Mouse (Mus musculus) heart, adult 11 months (tissue): ENCODE results near the gene Olfr1339.

ENCODE experiments used
- DNase-seq: peaks from one replicate; pipeline ENCODE4 v3.0.0; 2022

Olfr1339 gene

GRCm38 (mm10) chr4:118731875-118732274 lies at the start of gene Olfr1339:
Gene Olfr1339, plus strand, starts transcription at chr4:118732175.
- no peak for DNase-seq

DNA sequence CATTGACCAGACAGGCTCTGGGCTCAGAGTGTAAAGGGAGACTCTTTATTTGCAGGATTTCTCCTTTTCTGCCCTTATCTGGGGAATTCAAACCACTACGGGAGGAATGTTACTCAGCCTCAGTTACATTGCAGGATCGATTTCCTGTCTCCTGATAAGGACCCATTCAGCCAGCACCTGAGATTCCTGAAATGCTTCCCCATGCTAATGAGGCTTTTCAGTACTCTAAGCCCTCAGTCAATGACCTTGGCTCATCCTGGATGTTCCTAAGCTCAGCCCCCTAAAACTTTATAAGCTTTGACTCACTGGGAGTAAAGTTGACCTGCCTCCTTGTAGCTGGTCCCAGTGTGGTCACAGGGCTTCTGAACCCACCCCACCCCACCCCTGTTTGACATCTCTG lies 44.9 kb upstream of the Olfr1339 start:
- DNase-seq = no peak

DNA sequence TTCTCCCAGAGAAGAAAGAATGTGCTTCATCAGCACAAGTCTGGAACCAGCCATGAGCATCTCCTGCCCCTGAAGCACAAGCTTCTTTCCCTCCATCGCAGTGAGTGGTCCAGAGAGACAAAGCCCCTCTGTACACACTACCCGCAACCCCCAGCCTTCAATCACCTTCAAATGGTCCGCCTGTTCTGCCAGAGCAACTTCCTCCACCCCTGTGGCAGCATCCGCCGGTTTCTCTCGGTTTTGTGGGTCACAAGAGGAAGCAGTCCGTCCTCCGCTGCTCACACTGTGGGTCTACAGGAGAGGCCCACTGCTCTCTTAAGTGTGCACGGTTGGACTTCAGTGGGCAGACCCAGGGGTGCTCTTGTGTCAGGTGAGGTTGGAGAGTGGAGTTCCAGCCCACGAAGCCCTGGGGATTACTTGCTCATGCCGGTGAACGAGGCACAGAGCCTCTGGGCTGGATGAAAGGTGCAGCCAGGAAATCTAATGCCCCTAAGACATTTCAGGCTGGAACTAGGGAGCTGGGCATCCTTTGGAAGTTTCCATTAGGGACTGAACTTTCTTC lies 39.5 kb upstream of the Olfr1339 start, which contains the start of gene Olfr1342:
Gene Olfr1342 (minus strand): TSS at position 345 of the 562 bp plus-strand sequence.
- peak; percentile 59 for DNase-seq

DNA sequence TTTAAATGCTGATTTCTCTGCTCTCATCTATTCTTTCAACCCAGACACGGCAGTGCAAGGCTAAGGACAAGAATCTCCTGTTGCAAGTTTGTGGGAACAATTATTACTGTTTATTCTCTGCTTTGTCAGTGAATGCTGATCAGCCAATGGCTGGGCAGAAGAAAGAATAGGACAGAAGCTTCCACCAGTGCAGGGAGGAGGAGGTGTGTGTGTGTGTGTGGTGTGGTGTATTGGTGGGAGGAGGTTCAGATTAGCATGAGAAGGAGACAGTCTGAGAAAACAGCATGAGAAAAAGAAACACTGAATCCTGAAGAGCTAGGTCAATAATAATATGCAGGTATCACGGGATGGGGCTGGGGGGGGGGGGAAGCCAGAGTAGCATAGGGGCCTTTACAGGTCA lies 38.2 kb upstream of the Olfr1339 start:
- peak; percentile 24 for DNase-seq

GRCm38 (mm10) chr4:118703223-118703622 lies 28.8 kb upstream of the Olfr1339 start, which contains the start of gene Olfr1341:
Gene Olfr1341, plus strand, starts transcription at chr4:118703523.
- no peak for DNase-seq

GRCm38 (mm10) chr4:118708086-118708485 lies 23.9 kb upstream of the Olfr1339 start:
- DNase-seq = peak; percentile 63

GRCm38 (mm10) chr4:118711656-118712055 lies 20.3 kb upstream of the Olfr1339 start:
- DNase-seq = peak; percentile 28

DNA sequence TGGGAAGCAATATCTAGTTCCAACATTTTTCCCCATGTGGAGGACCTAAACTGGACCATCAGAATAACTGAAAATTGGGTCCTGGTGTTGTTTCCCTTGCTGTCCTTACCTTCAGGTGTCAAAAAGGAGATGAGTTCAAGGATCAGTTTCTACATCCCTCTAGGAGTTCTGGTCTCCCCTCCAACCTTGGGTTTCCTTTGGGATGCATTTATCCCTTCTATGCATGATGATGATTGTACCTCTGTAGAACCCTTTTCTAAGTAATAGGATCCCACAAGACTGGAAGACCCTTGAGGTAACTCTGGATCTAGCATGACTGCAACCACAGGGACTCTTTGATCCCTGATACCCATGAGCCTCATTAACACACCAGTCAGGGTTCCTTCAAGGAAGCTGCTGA lies 12.1 kb upstream of the Olfr1339 start, which contains the start of gene Olfr1340:
Gene Olfr1340 (plus strand): TSS at position 301 of the 400 bp plus-strand sequence.
- no peak for DNase-seq

DNA sequence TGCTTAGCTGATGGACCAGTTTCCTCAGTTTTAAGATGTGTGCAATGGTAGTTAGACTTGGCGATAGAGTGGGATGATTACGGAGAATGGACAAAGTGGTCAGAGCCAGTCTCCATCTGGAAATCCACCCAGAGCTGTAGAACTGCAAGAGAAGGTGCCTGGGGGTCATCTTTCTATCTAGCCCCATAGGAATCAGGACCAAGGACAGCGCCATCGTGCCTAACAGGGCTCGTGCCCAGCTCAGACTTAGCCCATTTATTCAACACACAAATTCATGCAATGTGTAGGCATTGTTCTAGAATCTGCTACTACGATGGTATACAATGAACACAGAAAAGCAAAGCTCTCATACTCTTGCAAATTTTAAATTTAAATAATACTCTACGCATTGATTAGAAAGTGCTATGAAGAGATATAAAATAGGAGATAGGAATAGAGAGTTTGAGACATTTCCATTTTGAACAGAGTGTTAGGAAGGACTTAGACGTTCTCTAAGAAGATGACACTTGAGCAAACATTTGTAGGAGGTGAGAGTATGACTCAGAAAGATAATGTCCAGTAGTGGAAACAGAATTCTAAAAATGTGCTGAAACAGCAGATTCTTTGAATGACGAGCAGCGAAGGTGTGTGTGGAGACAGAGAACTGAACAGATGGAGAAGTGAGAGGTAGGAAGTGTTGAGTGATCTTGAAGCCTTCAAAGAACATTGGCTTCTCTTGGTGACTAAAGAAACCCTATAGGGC lies 10.1 kb upstream of the Olfr1339 start:
- DNase-seq = no peak

DNA sequence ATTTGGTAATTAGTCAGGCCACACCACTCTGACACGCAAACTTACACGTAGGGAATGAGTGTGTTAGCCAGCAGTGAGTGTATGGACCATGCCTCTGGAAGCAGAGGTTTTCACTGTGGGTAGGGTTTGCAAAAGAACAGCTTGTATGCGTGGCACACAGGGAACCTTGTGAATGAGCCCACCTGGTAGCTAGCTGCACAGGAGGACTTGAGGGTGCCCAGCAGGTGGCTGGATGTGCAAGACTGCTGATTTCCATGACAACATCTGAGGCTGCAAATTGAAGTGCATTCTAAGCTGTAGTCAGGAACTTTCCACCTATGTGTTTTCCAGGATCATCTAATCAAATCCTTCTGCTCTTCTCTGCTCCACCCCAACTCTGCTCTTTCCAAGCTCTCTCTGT lies 7.6 kb downstream of the Olfr1339 start:
- DNase-seq = no peak

DNA sequence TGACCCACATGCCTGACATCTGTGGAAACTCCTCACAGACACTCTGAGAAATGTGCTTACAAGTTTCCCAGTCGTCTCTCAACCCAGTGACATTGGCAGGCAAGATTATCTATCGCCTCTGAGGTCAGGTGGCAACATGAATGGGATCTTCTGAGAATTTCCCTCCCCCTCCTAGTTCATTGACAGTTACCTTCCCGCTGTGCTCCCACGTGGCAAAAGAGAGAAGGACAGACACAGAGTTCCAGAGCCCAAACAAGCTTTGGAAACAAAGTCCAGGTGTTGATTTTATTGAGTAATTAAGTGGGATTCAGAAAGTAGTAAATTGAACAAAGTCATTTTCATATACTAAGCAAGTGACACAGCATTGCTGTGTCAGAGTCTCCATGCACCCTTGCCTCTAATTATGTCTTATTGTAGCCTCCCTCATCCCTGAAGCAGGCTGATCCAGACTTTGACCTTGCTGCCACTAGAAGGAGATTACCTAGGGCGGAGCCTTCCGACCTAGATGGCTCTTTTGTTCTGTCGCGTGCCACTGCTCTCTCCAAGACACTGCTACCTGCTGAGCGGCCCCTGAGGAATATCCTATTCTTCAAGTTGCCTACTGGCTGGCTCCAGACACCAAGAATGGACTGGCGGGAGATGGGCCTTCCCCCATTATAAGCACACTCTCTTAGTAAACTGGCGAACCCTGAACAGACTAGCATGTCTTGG lies 9.2 kb downstream of the Olfr1339 start:
- DNase-seq = no peak

DNA sequence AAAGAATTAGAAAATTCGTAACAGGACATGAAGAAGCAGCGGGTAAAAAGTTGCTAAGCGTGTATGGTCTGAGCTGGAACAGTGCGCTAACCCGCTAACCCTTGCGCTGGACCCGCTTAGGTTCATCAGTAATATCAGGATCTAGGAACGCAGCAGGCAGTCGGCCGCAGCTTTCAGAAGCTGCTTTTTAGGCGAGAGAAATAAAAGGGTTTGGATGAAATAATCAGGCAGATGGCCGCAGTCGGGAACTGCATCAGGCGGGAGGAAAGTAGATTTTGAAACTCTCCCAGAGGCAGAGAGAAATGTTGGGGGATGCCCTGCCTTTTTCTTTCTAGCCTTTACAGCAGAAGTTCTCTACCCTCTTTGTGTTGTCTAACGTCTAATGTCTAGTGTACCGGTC lies 9.9 kb downstream of the Olfr1339 start:
- no peak for DNase-seq

DNA sequence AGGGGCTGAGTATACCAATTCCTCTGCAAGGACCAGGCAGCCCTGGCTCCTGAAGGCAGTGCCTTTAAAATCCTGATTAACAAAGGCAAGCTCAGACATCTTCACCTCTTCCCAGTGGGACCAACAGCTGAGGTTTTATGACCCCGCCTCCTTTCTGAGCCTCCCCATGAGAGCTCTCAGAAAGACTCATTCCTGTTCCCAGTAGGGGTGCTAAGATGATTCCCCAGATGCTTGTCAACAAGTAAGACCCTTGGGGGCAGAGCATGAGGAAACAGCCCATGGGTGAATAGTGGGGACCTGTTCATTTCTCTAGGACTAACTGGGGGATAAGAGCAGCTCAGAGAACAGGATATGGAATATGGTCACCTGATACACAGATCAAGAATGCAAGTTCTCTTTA lies 26.7 kb downstream of the Olfr1339 start, which contains the start of gene Olfr1338:
Gene Olfr1338 (minus strand): TSS at position 101 of the 400 bp plus-strand sequence.
- DNase-seq = no peak

GRCm38 (mm10) chr4:118782486-118782885 lies 50.5 kb downstream of the Olfr1339 start, which contains the start of gene Olfr1337:
Gene Olfr1337, minus strand, starts transcription at chr4:118782586.
- DNase-seq = no peak
